Mouse (Mus musculus) neural tube, embryonic 14.5 days (tissue): ENCODE results near the gene Emc1. TPM values are rescaled to one million over a fixed set of nuclear protein-coding genes. Genes with fewer than 3 reads are reported as not detected.

Source experiments
- ATAC-seq: fragments of 200-750 bp; cut with Nextera tagmentation; 2 replicates; pipeline ENCODE4 v1.8.0; 2017; ENCODE audit warnings: low read depth, mild to moderate bottlenecking, moderate TSS enrichment, moderate library complexity
- H3K27ac ChIP-seq: fragments of 300-500 bp; sonication (generic); 2 replicates; pipeline ENCODE4 v1.5.1; 2014; ENCODE audit warnings: low read depth, mild to moderate bottlenecking, control low read depth, low read length, moderate library complexity, mixed read lengths
- H3K27me3 ChIP-seq: fragments of 300-500 bp; sonication (generic); 2 replicates; pipeline ENCODE4 v1.6.1; 2014; ENCODE audit warnings: low read length; ENCODE audit not compliant: control insufficient read depth, insufficient read depth
- H3K36me3 ChIP-seq: fragments of 300-500 bp; sonication (generic); 2 replicates; pipeline ENCODE4 v1.6.1; 2014; ENCODE audit warnings: low read length, mixed read lengths; ENCODE audit not compliant: control insufficient read depth, insufficient read depth
- H3K4me1 ChIP-seq: fragments of 300-500 bp; sonication (generic); 2 replicates; pipeline ENCODE4 v1.6.1; 2014; ENCODE audit warnings: low read length; ENCODE audit not compliant: control insufficient read depth, insufficient read depth
- H3K4me2 ChIP-seq: fragments of 300-500 bp; sonication (generic); 2 replicates; pipeline ENCODE4 v1.6.1; 2014; ENCODE audit warnings: mild to moderate bottlenecking, low read depth, low read length, control low read depth
- H3K4me3 ChIP-seq: fragments of 300-500 bp; sonication (generic); 2 replicates; pipeline ENCODE4 v1.5.1; 2014; ENCODE audit warnings: low read depth, low read length, control low read depth, mixed read lengths
- H3K9ac ChIP-seq: fragments of 300-500 bp; sonication (generic); replicated peaks from 2 replicates; pipeline ENCODE4 v1.6.1; 2014; ENCODE audit warnings: low read depth, mild to moderate bottlenecking, control low read depth, low read length, mixed read lengths
- H3K9me3 ChIP-seq: fragments of 300-500 bp; sonication (generic); 2 replicates; pipeline ENCODE4 v1.6.1; 2016; ENCODE audit warnings: low read length; ENCODE audit not compliant: control insufficient read depth
- WGBS: fragments of 180-500 bp; shearing (Covaris S2); extraction: QIAGEN DNeasy Blood & Tissue Kit; methylation state at CpG from one replicate; pipeline ENCODE4 v1.1.7; 2014; 5-methylcytosine and 5-hydroxymethylcytosine counted together
- polyA plus RNA-seq: library from polyadenylated mRNA; unstranded; fragments of >200 nt; fragmentation: Nextera tagmentation; extraction: Ambion mirVana; gene quantifications from 2 replicates; pipeline ENCODE4 v1.2.1, GENCODE M21; 2014

The Emc1 gene
- polyA plus RNA-seq, 1 experiment from 2014 or later = 44.8 TPM

- Histone ChIP-seq H3K4me1 (no peaks in the 10 kb centered on the region), H3K4me3 (no peak overlapping the region), H3K27me3 (no peaks in the 10 kb centered on the region), H3K36me3 (peaks cover 17% of the 10 kb centered on the region), H3K9ac (no peak overlapping the region), H3K27ac (no peak overlapping the region), H3K4me2 (no peak overlapping the region), H3K9me3 (no peaks in the 10 kb centered on the region)
- 94% methylated on average over 11 of the region's 11 CpGs for WGBS
- no peak for ATAC-seq
These were observed 33.9 kb upstream of the Emc1 start for GRCm38 (mm10) chr4:139318449-139318848.

DNA sequence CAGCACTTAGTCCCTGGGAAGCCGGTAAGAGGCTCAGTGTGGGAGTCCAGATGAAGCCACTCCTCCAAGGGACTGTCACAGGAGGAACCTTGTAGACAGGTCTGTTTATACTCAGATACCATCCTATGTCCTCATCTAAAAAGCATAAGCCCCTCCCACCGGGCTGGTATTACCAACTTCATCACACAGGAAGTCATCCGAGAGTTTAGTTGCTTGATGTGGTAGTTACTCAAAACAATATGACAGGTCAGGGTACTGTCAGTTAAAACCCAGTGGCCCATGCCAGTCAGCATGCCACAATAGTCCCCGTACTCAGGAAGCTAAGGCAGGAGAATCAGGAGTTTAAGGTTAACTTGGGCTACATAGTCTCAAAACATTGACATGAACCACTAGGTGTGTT lies 32.6 kb upstream of the Emc1 start:
- Histone ChIP-seq H3K4me1 (no peaks in the 10 kb centered on the region), H3K4me2 (no peak overlapping the region), H3K9me3 (no peaks in the 10 kb centered on the region), H3K27ac (no peak overlapping the region), H3K9ac (no peak overlapping the region), H3K4me3 (no peak overlapping the region), H3K36me3 (peaks cover 12% of the 10 kb centered on the region), H3K27me3 (no peaks in the 10 kb centered on the region)
- no peak for ATAC-seq
- 96% methylated on average over 4 of the region's 4 CpGs for WGBS

DNA sequence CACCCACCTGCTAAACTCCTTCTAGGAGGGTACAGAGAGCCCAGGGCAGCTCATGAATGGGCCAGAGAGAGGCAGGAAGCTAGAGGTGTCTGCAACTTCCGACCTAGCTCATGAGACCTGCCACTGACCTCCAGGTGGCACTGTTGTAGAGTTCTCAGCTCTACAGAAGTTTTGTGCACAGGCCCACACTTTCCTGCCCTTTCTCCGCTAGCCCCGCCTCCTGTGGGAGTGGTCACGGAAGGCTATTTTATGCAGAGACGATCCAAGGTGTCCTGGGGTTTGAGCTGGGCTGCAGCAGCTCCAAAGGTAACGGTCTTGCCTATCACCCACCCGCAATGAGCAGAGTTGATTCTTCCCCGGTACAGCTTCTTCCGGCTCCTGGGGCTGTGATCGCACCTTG lies 21.8 kb upstream of the Emc1 start:
- Histone ChIP-seq H3K4me1 (no peaks in the 10 kb centered on the region), H3K27ac (no peak overlapping the region), H3K36me3 (no peaks in the 10 kb centered on the region), H3K9ac (no peak overlapping the region), H3K27me3 (no peaks in the 10 kb centered on the region), H3K9me3 (no peaks in the 10 kb centered on the region), H3K4me2 (no peak overlapping the region), H3K4me3 (no peak overlapping the region)
- 12% methylated on average over 10 of the region's 10 CpGs for WGBS
- ATAC-seq = no peak

DNA sequence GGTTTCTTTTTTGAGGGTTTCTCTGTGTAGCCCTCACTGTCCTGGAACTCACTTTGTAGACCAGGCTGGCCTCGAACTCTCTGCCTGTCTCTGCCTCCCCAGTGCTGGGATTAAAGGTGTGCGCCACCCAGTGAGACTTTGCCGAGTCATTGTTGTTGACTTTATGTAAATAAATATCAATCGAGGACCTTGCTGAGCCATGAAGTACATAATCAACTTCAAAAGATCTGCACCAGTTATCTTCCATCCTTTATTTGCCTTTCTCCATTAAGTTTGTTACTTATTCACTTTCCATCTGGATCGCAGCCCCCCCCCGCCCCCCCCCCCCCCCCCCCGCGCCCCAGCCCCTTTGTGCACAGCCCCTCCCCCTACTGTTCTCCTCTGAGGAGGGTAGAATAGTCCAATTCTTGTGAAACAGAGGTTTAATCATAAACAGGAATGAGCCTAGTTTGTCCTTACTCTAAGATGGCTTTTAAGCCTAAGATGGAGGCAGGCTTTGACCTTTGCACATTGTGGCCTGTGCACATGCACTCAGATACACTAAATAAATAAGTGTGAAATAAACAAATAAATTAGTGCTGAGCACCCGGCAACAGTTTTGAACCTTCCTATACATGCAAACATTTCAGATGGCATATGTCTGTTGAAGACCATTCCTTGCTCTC lies 17.6 kb upstream of the Emc1 start:
- no peaks in the 10 kb centered on the region for H3K9me3 ChIP-seq
- H3K27ac ChIP-seq = no peak overlapping the region
- no peaks in the 10 kb centered on the region for H3K36me3 ChIP-seq
- ATAC-seq = no peak
- H3K9ac ChIP-seq = no peak overlapping the region
- 76% methylated on average over 5 of the region's 9 CpGs for WGBS
- H3K27me3 ChIP-seq = no peaks in the 10 kb centered on the region; the same call in 1 of the 2 replicates
- H3K4me1 ChIP-seq = no peaks in the 10 kb centered on the region
- no peak overlapping the region for H3K4me2 ChIP-seq
- no peak overlapping the region for H3K4me3 ChIP-seq

DNA sequence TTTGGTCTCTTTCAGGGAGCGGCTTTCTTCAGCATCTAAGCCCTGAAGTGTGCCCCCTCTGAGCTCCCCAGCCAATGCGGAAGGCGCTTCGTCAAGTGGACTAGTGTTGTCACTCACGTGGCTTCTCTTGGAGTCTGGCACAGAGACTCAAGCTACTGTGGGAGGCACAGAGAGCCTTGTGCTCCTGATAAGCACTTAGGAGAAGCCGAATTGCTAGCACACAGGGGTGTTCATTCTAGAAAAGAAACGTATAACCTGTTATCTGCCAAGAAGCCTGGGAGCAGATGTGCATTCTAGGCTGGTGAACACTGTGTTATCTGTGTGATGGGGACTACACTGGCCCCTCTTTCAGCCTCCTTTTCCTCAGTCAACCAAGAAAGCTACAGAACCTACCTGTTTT lies 16.9 kb upstream of the Emc1 start:
- Histone ChIP-seq H3K9me3 (no peaks in the 10 kb centered on the region), H3K4me3 (no peak overlapping the region), H3K36me3 (no peaks in the 10 kb centered on the region), H3K9ac (no peak overlapping the region), H3K27ac (no peak overlapping the region), H3K27me3 (no peaks in the 10 kb centered on the region; the same call in 1 of the 2 replicates), H3K4me1 (no peaks in the 10 kb centered on the region), H3K4me2 (no peak overlapping the region)
- 78% methylated on average over 7 of the region's 7 CpGs for WGBS
- ATAC-seq = no peak

GRCm38 (mm10) chr4:139336822-139337483 lies 15.4 kb upstream of the Emc1 start:
- Histone ChIP-seq H3K4me2 (no peak overlapping the region), H3K27me3 (no peaks in the 10 kb centered on the region; the same call in 1 of the 2 replicates), H3K27ac (no peak overlapping the region), H3K4me1 (no peaks in the 10 kb centered on the region), H3K36me3 (no peaks in the 10 kb centered on the region), H3K9ac (no peak overlapping the region), H3K4me3 (no peak overlapping the region), H3K9me3 (no peaks in the 10 kb centered on the region)
- 21% methylated on average over 24 of the region's 24 CpGs for WGBS
- ATAC-seq = no peak

DNA sequence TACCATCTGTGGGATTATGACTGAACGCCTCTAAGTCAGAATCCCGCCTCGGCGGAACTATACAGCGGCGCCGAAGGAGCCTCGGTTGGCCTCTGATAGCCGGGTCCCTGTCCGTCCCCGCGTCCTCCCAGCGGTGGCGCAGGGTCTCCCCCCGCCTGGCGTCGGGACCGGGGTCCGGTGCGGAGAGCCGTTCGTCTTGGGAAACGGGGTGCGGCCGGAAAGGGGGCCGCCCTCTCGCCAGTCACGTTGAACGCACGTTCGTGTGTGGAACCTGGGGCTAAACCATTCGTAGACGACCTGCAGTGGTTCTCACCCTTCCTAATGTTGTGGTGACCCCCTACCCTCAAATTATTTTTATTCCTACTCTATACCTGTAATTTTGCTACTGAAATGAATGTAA lies 14.2 kb upstream of the Emc1 start:
- Histone ChIP-seq H3K9me3 (no peaks in the 10 kb centered on the region), H3K4me3 (no peak overlapping the region), H3K4me2 (no peak overlapping the region), H3K4me1 (no peaks in the 10 kb centered on the region), H3K9ac (no peak overlapping the region), H3K36me3 (no peaks in the 10 kb centered on the region), H3K27me3 (no peaks in the 10 kb centered on the region; the same call in 1 of the 2 replicates), H3K27ac (no peak overlapping the region)
- ATAC-seq = no peak
- 50% methylated on average over 33 of the region's 33 CpGs for WGBS

DNA sequence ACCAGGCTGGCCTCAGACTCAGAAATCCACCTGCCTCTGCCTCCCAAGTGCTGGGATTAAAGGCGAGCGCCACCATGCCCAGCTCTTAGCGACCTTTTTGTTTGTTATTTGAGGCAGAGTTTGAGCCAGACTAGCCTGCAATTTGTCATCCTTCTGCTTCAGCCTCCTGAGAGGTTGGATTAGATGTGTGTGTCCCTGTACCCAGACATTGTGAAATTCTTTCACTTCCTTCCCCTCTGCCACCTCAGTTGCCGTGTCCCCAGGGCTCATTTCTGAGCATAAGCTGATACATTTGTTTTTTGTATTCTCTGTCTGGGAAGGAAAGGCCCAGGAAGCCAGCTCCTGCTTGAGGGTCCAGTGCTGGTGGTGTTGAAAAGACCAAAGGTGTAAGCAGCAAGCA lies 11.6 kb upstream of the Emc1 start:
- no peaks in the 10 kb centered on the region for H3K4me1 ChIP-seq
- no peaks in the 10 kb centered on the region for H3K36me3 ChIP-seq
- no peak overlapping the region for H3K4me2 ChIP-seq
- H3K4me3 ChIP-seq = no peak overlapping the region
- 83% methylated on average over 4 of the region's 4 CpGs for WGBS
- H3K27ac ChIP-seq = no peak overlapping the region
- H3K9ac ChIP-seq = no peak overlapping the region
- no peaks in the 10 kb centered on the region for H3K9me3 ChIP-seq
- no peaks in the 10 kb centered on the region; the same call in 1 of the 2 replicates for H3K27me3 ChIP-seq
- ATAC-seq = no peak

DNA sequence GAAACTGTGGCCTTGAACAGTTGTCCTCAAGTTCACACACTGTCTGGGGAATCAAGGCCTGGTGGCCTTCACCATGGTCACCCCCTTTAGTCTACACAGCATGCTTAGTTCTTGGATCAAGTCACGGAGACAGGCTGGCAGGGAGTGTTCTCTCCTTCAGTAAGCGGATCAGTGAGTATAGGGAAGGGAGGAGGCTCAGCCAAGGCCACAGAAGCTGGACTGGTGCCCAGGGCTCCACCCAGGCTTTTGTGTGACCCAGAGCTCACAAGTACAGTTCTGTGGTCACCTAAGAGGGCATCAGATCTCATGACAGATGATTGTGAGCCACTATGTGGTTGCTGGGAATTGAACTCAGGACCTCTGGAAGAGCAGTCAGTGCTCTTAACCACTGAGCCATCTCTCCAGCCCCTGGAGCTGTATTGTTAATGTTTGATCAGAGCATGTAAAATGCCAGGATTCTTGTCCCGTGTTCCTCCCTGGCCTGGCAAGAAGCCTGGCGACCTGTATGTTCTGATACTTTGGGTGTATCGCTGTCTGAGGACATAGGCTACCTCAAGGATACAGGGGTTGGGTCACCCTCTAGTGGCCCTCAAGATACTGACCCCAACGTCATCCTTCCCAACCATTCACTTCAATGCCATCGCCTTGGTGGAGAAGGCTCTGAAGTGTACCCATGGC lies 10.7 kb upstream of the Emc1 start:
- H3K4me3 ChIP-seq = no peak overlapping the region
- peaks cover 4% of the 10 kb centered on the region; the same call in 1 of the 2 replicates for H3K36me3 ChIP-seq
- H3K4me1 ChIP-seq = no peaks in the 10 kb centered on the region
- H3K4me2 ChIP-seq = no peak overlapping the region
- no peak for ATAC-seq
- H3K27me3 ChIP-seq = no peaks in the 10 kb centered on the region; the same call in 1 of the 2 replicates
- WGBS = 80% methylated on average over 7 of the region's 7 CpGs
- H3K9me3 ChIP-seq = no peaks in the 10 kb centered on the region
- no peak overlapping the region for H3K27ac ChIP-seq
- H3K9ac ChIP-seq = no peak overlapping the region
